8 mouse cellular contexts compared by ENCODE assay signal in genomic region chr1:160210566-160210965, GRCm38 (mm10). TPM values are rescaled to one million over a fixed set of nuclear protein-coding genes. Genes with fewer than 3 reads are reported as not detected.
DNase-seq lines count a peak whose midpoint lies in the region; ATAC-seq and TF ChIP-seq lines count a peak whose summit lies in the region.

No protein-coding gene starts in this region.

- H3K27me3 ChIP-seq in heart, embryonic 10.5 days (ENCODE audit: insufficient read depth, poor library complexity, severe bottlenecking) = no peaks in the 10 kb centered on the region
- H3K27me3 ChIP-seq in C2C12 (ENCODE audit: control insufficient read depth, insufficient read depth, insufficient read length) = no peaks in the 10 kb centered on the region
- no peaks in the 10 kb centered on the region for H3K27me3 ChIP-seq in forebrain, embryonic 10.5 days (ENCODE audit: poor library complexity, severe bottlenecking)
- no peaks in the 10 kb centered on the region for H3K27me3 ChIP-seq in liver, embryonic 11.5 days (replicated peaks; ENCODE audit: control insufficient read depth, insufficient read depth, low read length)

- intact Hi-C loops in heart, postnatal 10 days (cut with DNase I) = no loop called here

- no peak for TF ChIP-seq CTCF in C2C12 (IDR thresholded peaks at IDR 0.05; ENCODE audit: control insufficient read depth, insufficient read depth, insufficient read length)

- H3K4me2 ChIP-seq in liver, embryonic 11.5 days = peak overlapping the region; percentile 70

- no peak for ATAC-seq in liver, embryonic 11.5 days (replicated peaks; ENCODE audit: low FRiP score)
- ATAC-seq in monocyte, adult 5-6 weeks (replicated peaks; ENCODE audit: insufficient number of reproducible peaks, low FRiP score, low TSS enrichment, poor library complexity, severe bottlenecking) = no peak

- H3K9me3 ChIP-seq in heart, embryonic 10.5 days = no peaks in the 10 kb centered on the region
- no peaks in the 10 kb centered on the region for H3K9me3 ChIP-seq in forebrain, embryonic 10.5 days
- no peaks in the 10 kb centered on the region for H3K9me3 ChIP-seq in liver, embryonic 11.5 days (ENCODE audit: control insufficient read depth, low read length)

- peaks cover 64% of the 10 kb centered on the region for H3K79me3 ChIP-seq in C2C12 (ENCODE audit: low read depth)

- H3K36me3 ChIP-seq in heart, embryonic 10.5 days = peaks cover 25% of the 10 kb centered on the region
- peaks cover 40% of the 10 kb centered on the region for H3K36me3 ChIP-seq in C2C12 (ENCODE audit: control insufficient read depth, insufficient read depth)
- H3K36me3 ChIP-seq in forebrain, embryonic 10.5 days (replicated peaks) = peaks cover 32% of the 10 kb centered on the region
- peaks cover 22% of the 10 kb centered on the region for H3K36me3 ChIP-seq in liver, embryonic 11.5 days (ENCODE audit: control insufficient read depth, insufficient read depth, low read length)

- peaks cover 71% of the 10 kb centered on the region for H3K79me2 ChIP-seq in C2C12 (ENCODE audit: control insufficient read depth, insufficient read depth)

- peaks cover 6% of the 10 kb centered on the region for H3K4me1 ChIP-seq in heart, embryonic 10.5 days
- peaks cover 22% of the 10 kb centered on the region for H3K4me1 ChIP-seq in forebrain, embryonic 10.5 days
- H3K4me1 ChIP-seq in liver, embryonic 11.5 days (replicated peaks; ENCODE audit: control insufficient read depth, insufficient read depth, low read length) = peaks cover 5% of the 10 kb centered on the region; the same call in 1 of the 2 replicates

- no peak for DNase-seq in heart, embryonic 10.5 days (ENCODE audit: low spot score)
- DNase-seq in heart, postnatal 10 days = no peak
- DNase-seq in forebrain, embryonic 10.5 days (ENCODE audit: extremely low spot score, low spot score) = no peak
- no peak for DNase-seq in liver, embryonic 11.5 days (ENCODE audit: low spot score)
- DNase-seq in spleen, adult 18-20 months = no peak
- no peak for DNase-seq in frontal cortex, postnatal 14 days (ENCODE audit: low spot score in 2 of 2)

- H3K9ac ChIP-seq in liver, embryonic 11.5 days (ENCODE audit: low read depth, low read length) = peak overlapping the region; percentile 92

- H3K4me3 ChIP-seq in heart, embryonic 10.5 days = peak overlapping the region; percentile 92
- peak overlapping the region; percentile 82 for H3K4me3 ChIP-seq in C2C12 (ENCODE audit: insufficient read depth, poor library complexity, severe bottlenecking)
- H3K4me3 ChIP-seq in forebrain, embryonic 10.5 days = peak overlapping the region; percentile 87
- H3K4me3 ChIP-seq in liver, embryonic 11.5 days (ENCODE audit: low read depth, low read length) = peak overlapping the region; percentile 88

- H3K27ac ChIP-seq in heart, embryonic 10.5 days = no peak overlapping the region
- H3K27ac ChIP-seq in forebrain, embryonic 10.5 days = no peak overlapping the region
- H3K27ac ChIP-seq in liver, embryonic 11.5 days (ENCODE audit: low read depth, low read length) = no peak overlapping the region

- peak overlapping the region; percentile 57 for H3ac ChIP-seq in C2C12 (ENCODE audit: control insufficient read depth, insufficient read length, low read depth)

- 72% methylated on average over 3 of the region's 3 CpGs for WGBS in heart, embryonic 10.5 days
- 73% methylated on average over 3 of the region's 3 CpGs for WGBS in forebrain, embryonic 10.5 days
- 50% methylated on average over 3 of the region's 3 CpGs for WGBS in liver, embryonic 11.5 days

TF ChIP-seq in C2C12, 6 proteins besides CTCF, POLR2A, EP300 and RAD21:
- TF ChIP-seq MAX (IDR thresholded peaks at IDR 0.05) (no peak), MYOD1 (IDR thresholded peaks at IDR 0.05; ENCODE audit: control insufficient read depth, insufficient read length, low read depth) (no peak)

RNA-seq across cellular contexts. Expression of gene Cacybp, which starts 2.1 kb away (rescaled TPM):
- 207 and 292 TPM in 2 replicates for polyA plus RNA-seq in heart, embryonic 10.5 days (2016; fragmentation: Nextera tagmentation; extraction: Ambion mirVana)
- total RNA-seq in heart, postnatal 10 days (2021) = 10 to 100 TPM; 60.5 to 62.1 TPM
- polyA plus RNA-seq in C2C12 (2012; fragmentation: generic; extraction: Trizol) = 76.3 TPM
- 361 and 381 TPM in 2 replicates for polyA plus RNA-seq in forebrain, embryonic 10.5 days (2016; fragmentation: Nextera tagmentation; extraction: Ambion mirVana)
- polyA plus RNA-seq in liver, embryonic 11.5 days (2014; fragmentation: Nextera tagmentation; extraction: Ambion mirVana) = 415 and 437 TPM in 2 replicates
- total RNA-seq in monocyte, adult 5-6 weeks (2017) = 79.7 to 95.6 TPM (median 94.3 TPM) in 3 replicates

RNA-seq across cellular contexts. Expression of gene Mrps14, which starts 15.6 kb away (rescaled TPM):
- 195 and 204 TPM in 2 replicates for polyA plus RNA-seq in heart, embryonic 10.5 days (2016; fragmentation: Nextera tagmentation; extraction: Ambion mirVana)
- 10 to 100 TPM; 96.6 to 98.2 TPM for total RNA-seq in heart, postnatal 10 days (2021)
- 63.5 TPM for polyA plus RNA-seq in C2C12 (2012; fragmentation: generic; extraction: Trizol)
- 240 and 251 TPM in 2 replicates for polyA plus RNA-seq in forebrain, embryonic 10.5 days (2016; fragmentation: Nextera tagmentation; extraction: Ambion mirVana)
- 308 and 309 TPM in 2 replicates for polyA plus RNA-seq in liver, embryonic 11.5 days (2014; fragmentation: Nextera tagmentation; extraction: Ambion mirVana)
- 38.5 to 89.8 TPM (median 78.3 TPM) in 3 replicates for total RNA-seq in monocyte, adult 5-6 weeks (2017)

RNA-seq across cellular contexts. Expression of gene Tnn, which starts 57.2 kb away (rescaled TPM):
- not detected in 2 replicates for polyA plus RNA-seq in heart, embryonic 10.5 days (2016; fragmentation: Nextera tagmentation; extraction: Ambion mirVana)
- under 1 TPM in 1 of 2 experiments, not detected in 1; 0.10 TPM for total RNA-seq in heart, postnatal 10 days (2021)
- not detected for polyA plus RNA-seq in C2C12 (2012; fragmentation: generic; extraction: Trizol)
- not detected in 2 replicates for polyA plus RNA-seq in forebrain, embryonic 10.5 days (2016; fragmentation: Nextera tagmentation; extraction: Ambion mirVana)
- polyA plus RNA-seq in liver, embryonic 11.5 days (2014; fragmentation: Nextera tagmentation; extraction: Ambion mirVana) = not detected in 2 replicates
- not detected in 3 replicates for total RNA-seq in monocyte, adult 5-6 weeks (2017)
